Mouse (Mus musculus) myocyte (in vitro differentiated cells): ENCODE data around the gene P4ha2. TPM values are rescaled to one million over a fixed set of nuclear protein-coding genes. Genes with fewer than 3 reads are reported as not detected.
A peak's percentile ranks its signal among the peaks of the same experiment; 100 is the strongest.

ENCODE experiments used
- H3K27me3 ChIP-seq: one replicate; pipeline ENCODE4 v1.6.1; 2011; ENCODE audit not compliant: control insufficient read depth, insufficient read depth, insufficient read length
- H3K36me3 ChIP-seq: one replicate; pipeline ENCODE4 v1.6.1; 2011; ENCODE audit not compliant: control insufficient read depth, insufficient read depth
- H3K4me2 ChIP-seq: one replicate; pipeline ENCODE4 v1.6.1; 2011; ENCODE audit warnings: low read depth, control low read depth
- H3K4me3 ChIP-seq: one replicate; pipeline ENCODE4 v1.5.1; 2011; ENCODE audit warnings: mild to moderate bottlenecking, control low read depth, moderate library complexity
- H3K79me2 ChIP-seq: one replicate; pipeline ENCODE4 v1.6.1; 2011; ENCODE audit not compliant: control insufficient read depth, insufficient read depth
- H3ac ChIP-seq: one replicate; pipeline ENCODE4 v1.6.1; 2011; ENCODE audit not compliant: control insufficient read depth, insufficient read length
- CEBPB ChIP-seq: IDR thresholded peaks from 2 replicates; pipeline ENCODE4 v1.6.1; 2011; ENCODE audit warnings: mild to moderate bottlenecking, moderate library complexity; ENCODE audit not compliant: poor library complexity, insufficient read depth, severe bottlenecking
- E2F4 ChIP-seq: IDR thresholded peaks from one replicate; pipeline ENCODE4 v1.6.1; 2011; ENCODE audit warnings: mild to moderate bottlenecking, control low read depth, moderate library complexity; ENCODE audit not compliant: insufficient read depth
- MAX ChIP-seq: IDR thresholded peaks from one replicate; pipeline ENCODE4 v1.6.1; 2011; ENCODE audit warnings: low read depth, mild to moderate bottlenecking, control low read depth
- MYOD1 ChIP-seq, 3 experiments: IDR thresholded peaks; one replicate each; pipeline ENCODE4 v1.6.1; 2011; ENCODE audit warnings: control low read depth in 2 of 3, low read depth in 2 of 3, mild to moderate bottlenecking in 2 of 3, moderate library complexity in 1 of 3; ENCODE audit not compliant: insufficient read length in 2 of 3, control insufficient read depth in 1 of 3
- MYOG ChIP-seq, 3 experiments: IDR thresholded peaks; one replicate each; pipeline ENCODE4 v1.6.1; 2011; ENCODE audit warnings: control low read depth in 2 of 3, low read depth in 2 of 3, mild to moderate bottlenecking in 2 of 3; ENCODE audit not compliant: insufficient read length in 2 of 3, control insufficient read depth in 1 of 3, insufficient read depth in 1 of 3
- POLR2A ChIP-seq: IDR thresholded peaks from one replicate; pipeline ENCODE4 v1.6.1; 2011; ENCODE audit warnings: low read depth, mild to moderate bottlenecking, control low read depth, moderate library complexity; ENCODE audit not compliant: insufficient read length
- POLR2AphosphoS2 ChIP-seq: IDR thresholded peaks from one replicate; pipeline ENCODE4 v1.6.1; 2011; ENCODE audit warnings: low read depth, control low read depth; ENCODE audit not compliant: insufficient read length
- REST ChIP-seq: IDR thresholded peaks from one replicate; pipeline ENCODE4 v1.6.1; 2011; ENCODE audit warnings: mild to moderate bottlenecking, control low read depth, moderate library complexity; ENCODE audit not compliant: insufficient read depth, insufficient read length
- SRF ChIP-seq: IDR thresholded peaks from one replicate; pipeline ENCODE4 v1.6.1; 2011; ENCODE audit warnings: low read depth; ENCODE audit not compliant: control insufficient read depth, insufficient read length
- TCF12 ChIP-seq: IDR thresholded peaks from one replicate; pipeline ENCODE4 v1.6.1; 2011; ENCODE audit warnings: mild to moderate bottlenecking, control low read depth; ENCODE audit not compliant: poor library complexity, insufficient read depth, severe bottlenecking
- TCF3 ChIP-seq: IDR thresholded peaks from one replicate; pipeline ENCODE4 v1.6.1; 2011; ENCODE audit warnings: low read depth, control low read depth; ENCODE audit not compliant: insufficient read length
- USF1 ChIP-seq: IDR thresholded peaks from one replicate; pipeline ENCODE4 v1.6.1; 2011; ENCODE audit warnings: low read depth, mild to moderate bottlenecking, control low read depth, moderate library complexity
- polyA plus RNA-seq: library from polyadenylated mRNA; unstranded; fragments of >200 nt; fragmentation: generic; extraction: Trizol; gene quantifications from one replicate; pipeline ENCODE4 v1.2.1, GENCODE M21; 2012; ENCODE audit warnings: missing spikeins

Gene P4ha2
- polyA plus RNA-seq, 1 experiment, result 89.0 TPM

GRCm38 (mm10) chr11:54064412-54064978 is 35.4 kb upstream of the P4ha2 start:
- no peaks in the 10 kb centered on the region for H3K27me3 ChIP-seq
- H3K4me2 ChIP-seq, result peak overlapping the region; percentile 93
- no peak overlapping the region for H3ac ChIP-seq
- H3K79me2 ChIP-seq, result peaks cover 53% of the 10 kb centered on the region
- H3K36me3 ChIP-seq, result peaks cover 5% of the 10 kb centered on the region
- TF ChIP-seq MYOD1 (IDR thresholded peaks at IDR 0.05; ENCODE audit: control insufficient read depth in 1 of 3, insufficient read length in 2 of 3, low read depth in 2 of 3), result peak in 2 of 3 experiments; percentile 55 to 82
- TF ChIP-seq MYOG (IDR thresholded peaks at IDR 0.05; ENCODE audit: control insufficient read depth in 1 of 3, insufficient read depth in 1 of 3, insufficient read length in 2 of 3, low read depth in 2 of 3), result peak in 1 of 3 experiments; percentile 69
- TF ChIP-seq E2F4, result no peak
- no peak for TF ChIP-seq TCF3
- no peak for TF ChIP-seq REST
- peak; percentile 79 for TF ChIP-seq USF1
- no peak for TF ChIP-seq TCF12
- H3K4me3 ChIP-seq, result no peak overlapping the region

GRCm38 (mm10) chr11:54065106-54065914 is 34.6 kb upstream of the P4ha2 start:
- Histone ChIP-seq H3K4me3 (no peak overlapping the region), H3ac (no peak overlapping the region), H3K27me3 (no peaks in the 10 kb centered on the region), H3K36me3 (peaks cover 5% of the 10 kb centered on the region), H3K4me2 (peak overlapping the region; percentile 93), H3K79me2 (peaks cover 47% of the 10 kb centered on the region)
- no peak for TF ChIP-seq SRF
- no peak for TF ChIP-seq POLR2AphosphoS2
- peak; percentile 27; the same call in 1 of the 2 replicates for TF ChIP-seq CEBPB

GRCm38 (mm10) chr11:54065915-54066178 is 34.0 kb upstream of the P4ha2 start:
- TF ChIP-seq POLR2AphosphoS2 (no peak), SRF (no peak), POLR2A (no peak), CEBPB (no peak), REST (no peak), MYOG (IDR thresholded peaks at IDR 0.05; ENCODE audit: control insufficient read depth in 1 of 3, insufficient read depth in 1 of 3, insufficient read length in 2 of 3, low read depth in 2 of 3) (no peak), MYOD1 (IDR thresholded peaks at IDR 0.05; ENCODE audit: control insufficient read depth in 1 of 3, insufficient read length in 2 of 3, low read depth in 2 of 3) (no peak), TCF3 (no peak), USF1 (no peak), E2F4 (no peak), TCF12 (no peak), MAX (no peak)
- Histone ChIP-seq H3K27me3 (no peaks in the 10 kb centered on the region), H3K4me3 (no peak overlapping the region), H3ac (no peak overlapping the region), H3K4me2 (peak overlapping the region; percentile 93), H3K79me2 (peaks cover 44% of the 10 kb centered on the region), H3K36me3 (peaks cover 5% of the 10 kb centered on the region)

GRCm38 (mm10) chr11:54066400-54066799 is 33.5 kb upstream of the P4ha2 start:
- TF ChIP-seq POLR2AphosphoS2 (no peak), TCF12 (peak; percentile 68), CEBPB (no peak), POLR2A (no peak), REST (no peak), TCF3 (peak; percentile 34), MAX (no peak), MYOD1 (IDR thresholded peaks at IDR 0.05; ENCODE audit: control insufficient read depth in 1 of 3, insufficient read length in 2 of 3, low read depth in 2 of 3) (peak in 2 of 3 experiments; percentile 81 to 95), USF1 (no peak), MYOG (IDR thresholded peaks at IDR 0.05; ENCODE audit: control insufficient read depth in 1 of 3, insufficient read depth in 1 of 3, insufficient read length in 2 of 3, low read depth in 2 of 3) (peak in 2 of 3 experiments; percentile 74 to 91)
- no peak overlapping the region for H3ac ChIP-seq
- peak overlapping the region; percentile 93 for H3K4me2 ChIP-seq
- H3K36me3 ChIP-seq, result peaks cover under 1% of the 10 kb centered on the region
- peak overlapping the region; percentile 82 for H3K4me3 ChIP-seq
- peaks cover 38% of the 10 kb centered on the region for H3K79me2 ChIP-seq
- H3K27me3 ChIP-seq, result no peaks in the 10 kb centered on the region
